Mouse (Mus musculus): ENCODE measurements around the gene Myo1a.

DNA sequence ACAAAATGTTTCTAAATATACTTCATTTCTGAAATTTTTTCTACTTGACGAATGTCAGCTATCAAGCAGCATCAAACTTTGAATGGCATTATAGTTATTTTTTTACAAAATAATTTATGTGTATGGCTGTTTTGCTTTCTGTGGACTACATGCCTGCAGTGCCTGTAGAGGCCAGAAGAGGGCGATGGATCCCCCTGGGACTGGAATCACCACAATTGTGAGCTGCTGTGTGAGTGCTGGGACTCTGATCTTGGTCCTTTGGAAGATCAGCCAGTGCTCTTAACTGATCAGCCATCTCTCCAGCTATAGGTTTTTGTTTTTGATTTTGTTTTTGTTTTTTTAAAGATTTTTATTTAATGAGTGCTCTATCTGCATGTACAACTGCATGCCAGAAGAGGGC is 33.7 kb upstream of the Myo1a start:
- TF ChIP-seq CTCF (IDR thresholded peaks at IDR 0.05; ENCODE audit: insufficient read depth, low read length) (peak; percentile 65), POLR2A (IDR thresholded peaks at IDR 0.05; ENCODE audit: borderline replicate concordance, extremely low read depth, low read depth, low read length) (no peak)

All from lung, adult 2 months (tissue).